Mouse (Mus musculus): ENCODE results near the gene Robo4. TPM values are rescaled to one million over a fixed set of nuclear protein-coding genes. Genes with fewer than 3 reads are reported as not detected.
A peak's percentile ranks its signal among the peaks of the same experiment; 100 is the strongest.

The Robo4 gene
- polyA plus RNA-seq, 1 experiment from 2014 or later: 2.5 TPM

DNA sequence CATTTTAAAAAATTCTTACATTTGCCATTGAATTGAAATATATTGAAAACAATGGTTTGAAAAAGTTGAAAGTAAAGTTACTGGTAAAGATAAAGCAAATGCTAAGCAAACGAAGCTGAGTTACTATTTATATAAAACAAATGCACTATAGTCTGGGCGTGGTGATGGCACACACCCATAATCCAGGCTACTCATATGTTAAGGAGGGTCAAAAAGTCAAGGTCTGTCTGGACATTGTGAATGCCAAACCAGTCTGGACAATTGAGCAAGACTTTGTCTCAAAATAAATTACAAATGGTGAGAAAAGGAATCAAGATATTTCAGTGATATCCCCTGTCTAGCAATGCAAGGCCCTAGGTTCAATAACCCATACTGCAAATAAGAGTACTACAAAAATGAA, 10.8 kb upstream of the Robo4 start:
- H3K4me1 ChIP-seq (ENCODE audit: control insufficient read depth, insufficient read depth, low read length): no peaks in the 10 kb centered on the region
- H3K36me3 ChIP-seq (ENCODE audit: control insufficient read depth, insufficient read depth, low read length): no peaks in the 10 kb centered on the region
- no peak overlapping the region for H3K4me2 ChIP-seq
- no peak overlapping the region for H3K27ac ChIP-seq (ENCODE audit: low read depth, low read length)
- 72% methylated on average over 2 of the region's 2 CpGs for WGBS (ENCODE audit: insufficient replicate concordance)
- ATAC-seq (replicated peaks; ENCODE audit: insufficient number of reproducible peaks, low FRiP score, low TSS enrichment): no peak
- H3K9me3 ChIP-seq (replicated peaks; ENCODE audit: control insufficient read depth, low read length): no peaks in the 10 kb centered on the region
- peaks cover 3% of the 10 kb centered on the region for H3K27me3 ChIP-seq (ENCODE audit: control insufficient read depth, insufficient read depth, low read length)
- no peak overlapping the region for H3K9ac ChIP-seq (ENCODE audit: low read depth, low read length)
- H3K4me3 ChIP-seq (ENCODE audit: low read depth, low read length): no peak overlapping the region

- no peak for ATAC-seq (replicated peaks; ENCODE audit: insufficient number of reproducible peaks, low FRiP score, low TSS enrichment)
- Histone ChIP-seq H3K9ac (ENCODE audit: low read depth, low read length) (no peak overlapping the region), H3K4me3 (ENCODE audit: low read depth, low read length) (no peak overlapping the region), H3K27me3 (ENCODE audit: control insufficient read depth, insufficient read depth, low read length) (no peaks in the 10 kb centered on the region), H3K4me1 (ENCODE audit: control insufficient read depth, insufficient read depth, low read length) (no peaks in the 10 kb centered on the region), H3K9me3 (replicated peaks; ENCODE audit: control insufficient read depth, low read length) (no peaks in the 10 kb centered on the region), H3K36me3 (ENCODE audit: control insufficient read depth, insufficient read depth, low read length) (no peaks in the 10 kb centered on the region), H3K27ac (ENCODE audit: low read depth, low read length) (no peak overlapping the region), H3K4me2 (no peak overlapping the region)
- WGBS (ENCODE audit: insufficient replicate concordance): 75% methylated on average over 2 of the region's 2 CpGs
These were observed 9.6 kb upstream of the Robo4 start for GRCm38 (mm10) chr9:37392071-37392470.

DNA sequence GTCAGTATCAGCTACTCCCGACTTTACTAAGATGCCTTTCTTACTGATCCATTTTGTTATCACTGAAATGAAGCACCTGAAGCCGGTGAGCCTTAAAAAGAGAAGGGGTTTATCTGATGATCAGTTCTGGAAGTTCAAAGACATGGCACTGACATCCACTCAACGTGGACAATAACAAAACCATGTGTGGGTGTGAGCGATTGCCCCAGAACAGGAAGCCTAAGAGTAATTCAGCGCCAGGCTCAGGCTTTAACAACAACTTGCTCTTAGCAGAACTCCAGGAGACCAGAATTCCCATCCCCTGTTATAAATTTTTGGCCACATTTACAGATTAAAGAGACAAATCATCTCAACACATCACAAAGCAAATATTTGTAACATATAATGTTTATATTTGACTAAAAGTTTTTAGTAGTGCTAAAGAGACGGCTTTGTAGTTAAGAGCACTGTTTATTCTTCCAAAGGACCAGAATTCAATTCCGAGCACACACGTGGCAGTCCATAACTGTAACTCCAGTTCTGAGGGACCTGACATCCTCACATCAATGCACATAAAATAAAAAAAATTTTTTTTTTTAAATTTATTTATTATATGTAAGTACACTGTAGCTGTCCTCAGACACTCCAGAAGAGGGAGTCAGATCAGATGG, 8.1 kb upstream of the Robo4 start:
- no peak for ATAC-seq (replicated peaks; ENCODE audit: insufficient number of reproducible peaks, low FRiP score, low TSS enrichment)
- Histone ChIP-seq H3K9me3 (replicated peaks; ENCODE audit: control insufficient read depth, low read length) (no peaks in the 10 kb centered on the region), H3K9ac (ENCODE audit: low read depth, low read length) (no peak overlapping the region), H3K27ac (ENCODE audit: low read depth, low read length) (no peak overlapping the region), H3K4me2 (no peak overlapping the region), H3K36me3 (ENCODE audit: control insufficient read depth, insufficient read depth, low read length) (no peaks in the 10 kb centered on the region), H3K4me3 (ENCODE audit: low read depth, low read length) (no peak overlapping the region), H3K27me3 (ENCODE audit: control insufficient read depth, insufficient read depth, low read length) (no peaks in the 10 kb centered on the region), H3K4me1 (ENCODE audit: control insufficient read depth, insufficient read depth, low read length) (no peaks in the 10 kb centered on the region)
- 65% methylated on average over 8 of the region's 8 CpGs for WGBS (ENCODE audit: insufficient replicate concordance)

DNA sequence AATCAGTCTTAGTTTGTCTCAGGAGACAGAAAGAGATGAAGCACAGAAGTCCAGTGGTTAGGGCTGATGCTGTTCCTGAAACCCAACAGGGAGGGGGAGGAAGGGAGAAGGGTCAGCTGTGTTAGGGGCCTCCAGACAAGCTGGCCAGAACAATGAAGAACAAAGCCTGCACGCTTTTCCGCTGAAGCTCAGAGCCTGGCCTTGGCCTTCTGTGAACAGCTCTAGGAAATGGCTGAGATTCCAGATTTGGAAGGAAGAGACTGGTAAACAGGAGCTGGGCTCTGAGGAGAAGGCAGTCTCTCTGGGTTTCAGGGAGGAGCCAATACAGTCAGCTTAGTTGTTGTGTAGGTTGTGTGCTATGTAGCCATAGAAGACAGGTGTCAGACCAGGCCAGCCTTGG, 1.1 kb upstream of the Robo4 start:
- Histone ChIP-seq H3K4me3 (ENCODE audit: low read depth, low read length) (no peak overlapping the region), H3K4me2 (no peak overlapping the region), H3K9ac (ENCODE audit: low read depth, low read length) (no peak overlapping the region), H3K9me3 (replicated peaks; ENCODE audit: control insufficient read depth, low read length) (no peaks in the 10 kb centered on the region), H3K4me1 (ENCODE audit: control insufficient read depth, insufficient read depth, low read length) (no peaks in the 10 kb centered on the region), H3K36me3 (ENCODE audit: control insufficient read depth, insufficient read depth, low read length) (no peaks in the 10 kb centered on the region), H3K27me3 (ENCODE audit: control insufficient read depth, insufficient read depth, low read length) (no peaks in the 10 kb centered on the region), H3K27ac (ENCODE audit: low read depth, low read length) (no peak overlapping the region)
- 56% methylated on average over 2 of the region's 2 CpGs for WGBS (ENCODE audit: insufficient replicate concordance)
- no peak for ATAC-seq (replicated peaks; ENCODE audit: insufficient number of reproducible peaks, low FRiP score, low TSS enrichment)

- 80% methylated on average over 7 of the region's 7 CpGs for WGBS (ENCODE audit: insufficient replicate concordance)
- H3K9ac ChIP-seq (ENCODE audit: low read depth, low read length): no peak overlapping the region
- 0 out of 2 replicates have a peak, but pooled peaks cover 2% of the 10 kb centered on the region for H3K27me3 ChIP-seq (ENCODE audit: control insufficient read depth, insufficient read depth, low read length)
- no peak overlapping the region for H3K4me3 ChIP-seq (ENCODE audit: low read depth, low read length)
- no peaks in the 10 kb centered on the region for H3K36me3 ChIP-seq (ENCODE audit: control insufficient read depth, insufficient read depth, low read length)
- H3K4me2 ChIP-seq: peak overlapping the region; percentile 4; the same call in 1 of the 2 replicates
- H3K27ac ChIP-seq (ENCODE audit: low read depth, low read length): no peak overlapping the region
- no peaks in the 10 kb centered on the region for H3K4me1 ChIP-seq (ENCODE audit: control insufficient read depth, insufficient read depth, low read length)
- no peak for ATAC-seq (replicated peaks; ENCODE audit: insufficient number of reproducible peaks, low FRiP score, low TSS enrichment)
- no peaks in the 10 kb centered on the region for H3K9me3 ChIP-seq (replicated peaks; ENCODE audit: control insufficient read depth, low read length)
These were observed 804 bp downstream of the Robo4 start for GRCm38 (mm10) chr9:37402501-37402900.

GRCm38 (mm10) chr9:37403011-37403410, 1.3 kb downstream of the Robo4 start:
- H3K27me3 ChIP-seq (ENCODE audit: control insufficient read depth, insufficient read depth, low read length): 0 out of 2 replicates have a peak, but pooled peaks cover 2% of the 10 kb centered on the region
- ATAC-seq (replicated peaks; ENCODE audit: insufficient number of reproducible peaks, low FRiP score, low TSS enrichment): no peak
- no peaks in the 10 kb centered on the region for H3K9me3 ChIP-seq (replicated peaks; ENCODE audit: control insufficient read depth, low read length)
- no peak overlapping the region; the same call in 1 of the 2 replicates for H3K4me2 ChIP-seq
- no peak overlapping the region for H3K27ac ChIP-seq (ENCODE audit: low read depth, low read length)
- 85% methylated on average over 7 of the region's 7 CpGs for WGBS (ENCODE audit: insufficient replicate concordance)
- no peak overlapping the region for H3K4me3 ChIP-seq (ENCODE audit: low read depth, low read length)
- H3K9ac ChIP-seq (ENCODE audit: low read depth, low read length): no peak overlapping the region
- no peaks in the 10 kb centered on the region for H3K4me1 ChIP-seq (ENCODE audit: control insufficient read depth, insufficient read depth, low read length)
- no peaks in the 10 kb centered on the region for H3K36me3 ChIP-seq (ENCODE audit: control insufficient read depth, insufficient read depth, low read length)

DNA sequence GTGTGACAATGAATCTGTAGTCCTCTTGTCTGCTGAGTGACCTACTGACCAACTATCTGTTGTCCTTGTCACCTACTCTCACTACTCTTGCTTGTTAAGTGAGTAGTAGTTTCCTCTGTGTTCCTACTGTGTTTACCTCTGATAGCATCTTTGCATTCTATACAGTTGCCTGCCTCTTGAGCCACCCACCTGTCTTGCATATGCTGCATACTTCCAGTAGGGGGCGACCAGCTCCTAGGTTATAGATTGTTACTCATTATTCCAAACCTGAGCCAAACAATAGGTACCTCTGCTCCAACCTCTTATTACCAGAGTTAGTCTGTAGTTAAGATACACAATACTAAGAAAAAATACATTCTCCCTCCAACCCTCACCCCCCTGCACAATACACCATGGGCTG, 4.7 kb downstream of the Robo4 start:
- 4% methylated on average over 1 of the region's 1 CpGs for WGBS (ENCODE audit: insufficient replicate concordance)
- Histone ChIP-seq H3K27ac (ENCODE audit: low read depth, low read length) (no peak overlapping the region), H3K4me3 (ENCODE audit: low read depth, low read length) (no peak overlapping the region), H3K9ac (ENCODE audit: low read depth, low read length) (no peak overlapping the region), H3K4me2 (no peak overlapping the region), H3K9me3 (replicated peaks; ENCODE audit: control insufficient read depth, low read length) (no peaks in the 10 kb centered on the region), H3K36me3 (ENCODE audit: control insufficient read depth, insufficient read depth, low read length) (no peaks in the 10 kb centered on the region), H3K27me3 (ENCODE audit: control insufficient read depth, insufficient read depth, low read length) (0 out of 2 replicates have a peak, but pooled peaks cover 4% of the 10 kb centered on the region), H3K4me1 (ENCODE audit: control insufficient read depth, insufficient read depth, low read length) (no peaks in the 10 kb centered on the region)
- no peak for ATAC-seq (replicated peaks; ENCODE audit: insufficient number of reproducible peaks, low FRiP score, low TSS enrichment)

GRCm38 (mm10) chr9:37407850-37408502, 6.3 kb downstream of the Robo4 start:
- ATAC-seq (replicated peaks; ENCODE audit: insufficient number of reproducible peaks, low FRiP score, low TSS enrichment): 0 out of 2 replicates have a peak, but pooled peaks have one; percentile 31
- Histone ChIP-seq H3K4me2 (peak overlapping the region; percentile 46), H3K4me1 (ENCODE audit: control insufficient read depth, insufficient read depth, low read length) (no peaks in the 10 kb centered on the region), H3K27me3 (ENCODE audit: control insufficient read depth, insufficient read depth, low read length) (0 out of 2 replicates have a peak, but pooled peaks cover 4% of the 10 kb centered on the region), H3K4me3 (ENCODE audit: low read depth, low read length) (no peak overlapping the region), H3K27ac (ENCODE audit: low read depth, low read length) (no peak overlapping the region), H3K9me3 (replicated peaks; ENCODE audit: control insufficient read depth, low read length) (no peaks in the 10 kb centered on the region), H3K9ac (ENCODE audit: low read depth, low read length) (no peak overlapping the region), H3K36me3 (ENCODE audit: control insufficient read depth, insufficient read depth, low read length) (no peaks in the 10 kb centered on the region)
- WGBS (ENCODE audit: insufficient replicate concordance): 12% methylated on average over 19 of the region's 19 CpGs
